Mouse (Mus musculus) skeletal muscle tissue, adult 2 months (tissue): ENCODE measurements around the gene Opcml.

Experiments used
- DNase-seq: peaks from one replicate; pipeline ENCODE4 v3.0.0-alpha.2; 2012; ENCODE audit warnings: low read depth, low spot score

Gene Opcml

GRCm38 (mm10) chr9:28157092-28157491 is 366.5 kb downstream of the Opcml start:
- no peak for DNase-seq

- DNase-seq: no peak
These were observed 370.4 kb downstream of the Opcml start for GRCm38 (mm10) chr9:28160953-28161352.

- no peak for DNase-seq
These were observed 373.4 kb downstream of the Opcml start for GRCm38 (mm10) chr9:28163946-28164345.

- peak; percentile 4 for DNase-seq
These were observed 381.3 kb downstream of the Opcml start for GRCm38 (mm10) chr9:28171890-28172289.

- DNase-seq: no peak
These were observed 386.5 kb downstream of the Opcml start for GRCm38 (mm10) chr9:28177052-28177451.

- DNase-seq: no peak
These were observed 387.7 kb downstream of the Opcml start for GRCm38 (mm10) chr9:28178123-28178887.

GRCm38 (mm10) chr9:28181916-28182315 is 391.3 kb downstream of the Opcml start:
- no peak for DNase-seq

GRCm38 (mm10) chr9:28190226-28190625 is 399.7 kb downstream of the Opcml start:
- DNase-seq: no peak

GRCm38 (mm10) chr9:28190751-28191150 is 400.2 kb downstream of the Opcml start:
- no peak for DNase-seq

GRCm38 (mm10) chr9:28196550-28196949 is 406.0 kb downstream of the Opcml start:
- no peak for DNase-seq

- DNase-seq: no peak
These were observed 406.5 kb downstream of the Opcml start for GRCm38 (mm10) chr9:28197061-28197460.

GRCm38 (mm10) chr9:28197631-28198030 is 407.1 kb downstream of the Opcml start:
- peak; percentile 2 for DNase-seq

- no peak for DNase-seq
These were observed 407.6 kb downstream of the Opcml start for GRCm38 (mm10) chr9:28198106-28198694.

GRCm38 (mm10) chr9:28207441-28207840 is 416.9 kb downstream of the Opcml start:
- no peak for DNase-seq

GRCm38 (mm10) chr9:28208696-28209095 is 418.1 kb downstream of the Opcml start:
- no peak for DNase-seq

GRCm38 (mm10) chr9:28211877-28212276 is 421.3 kb downstream of the Opcml start:
- no peak for DNase-seq

GRCm38 (mm10) chr9:28213893-28214292 is 423.3 kb downstream of the Opcml start:
- no peak for DNase-seq

- no peak for DNase-seq
These were observed 427.6 kb downstream of the Opcml start for GRCm38 (mm10) chr9:28218026-28218646.

- no peak for DNase-seq
These were observed 432.2 kb downstream of the Opcml start for GRCm38 (mm10) chr9:28222726-28223125.

GRCm38 (mm10) chr9:28225824-28226569 is 435.4 kb downstream of the Opcml start:
- DNase-seq: no peak

- no peak for DNase-seq
These were observed 436.0 kb downstream of the Opcml start for GRCm38 (mm10) chr9:28226570-28226951.

- no peak for DNase-seq
These were observed 447.9 kb downstream of the Opcml start for GRCm38 (mm10) chr9:28238450-28238849.
